Mouse (Mus musculus) liver, adult 2 months (tissue): Measurements from ENCODE around the gene Gm45753.

ENCODE experiments used
- CTCF ChIP-seq: fragments of 200-500 bp; IDR thresholded peaks from 2 replicates; pipeline ENCODE4 v1.5.1; 2011; ENCODE audit warnings: low read depth, low read length, control low read depth
- POLR2A ChIP-seq: fragments of 200-500 bp; IDR thresholded peaks from 2 replicates; pipeline ENCODE4 v1.6.1; 2011; ENCODE audit warnings: low read length, control low read depth; ENCODE audit not compliant: insufficient read depth; ENCODE audit errors: extremely low read depth

DNA sequence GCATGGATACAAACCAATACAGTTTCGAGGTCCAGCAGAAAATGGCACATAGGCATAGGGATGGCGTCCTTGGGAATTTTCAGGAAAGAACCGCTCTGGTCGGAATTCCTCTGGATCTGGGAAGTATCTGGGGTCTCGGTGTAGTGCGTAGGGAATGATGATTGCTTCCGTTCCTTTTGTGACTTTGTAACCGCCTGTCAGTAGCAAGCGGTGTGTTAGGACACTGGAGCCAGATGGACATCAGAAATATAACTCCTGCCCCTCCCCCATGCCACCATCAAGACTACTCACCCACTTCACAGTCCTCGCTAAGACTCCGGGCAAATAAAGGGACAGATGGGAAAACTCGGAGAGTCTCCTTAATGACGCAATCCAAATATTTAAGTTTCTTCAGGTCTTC is at the start of gene Gm45753:
- TF ChIP-seq POLR2A (no peak), CTCF (no peak)
